8 mouse cellular contexts compared by ENCODE assay signal in the genomic region with DNA sequence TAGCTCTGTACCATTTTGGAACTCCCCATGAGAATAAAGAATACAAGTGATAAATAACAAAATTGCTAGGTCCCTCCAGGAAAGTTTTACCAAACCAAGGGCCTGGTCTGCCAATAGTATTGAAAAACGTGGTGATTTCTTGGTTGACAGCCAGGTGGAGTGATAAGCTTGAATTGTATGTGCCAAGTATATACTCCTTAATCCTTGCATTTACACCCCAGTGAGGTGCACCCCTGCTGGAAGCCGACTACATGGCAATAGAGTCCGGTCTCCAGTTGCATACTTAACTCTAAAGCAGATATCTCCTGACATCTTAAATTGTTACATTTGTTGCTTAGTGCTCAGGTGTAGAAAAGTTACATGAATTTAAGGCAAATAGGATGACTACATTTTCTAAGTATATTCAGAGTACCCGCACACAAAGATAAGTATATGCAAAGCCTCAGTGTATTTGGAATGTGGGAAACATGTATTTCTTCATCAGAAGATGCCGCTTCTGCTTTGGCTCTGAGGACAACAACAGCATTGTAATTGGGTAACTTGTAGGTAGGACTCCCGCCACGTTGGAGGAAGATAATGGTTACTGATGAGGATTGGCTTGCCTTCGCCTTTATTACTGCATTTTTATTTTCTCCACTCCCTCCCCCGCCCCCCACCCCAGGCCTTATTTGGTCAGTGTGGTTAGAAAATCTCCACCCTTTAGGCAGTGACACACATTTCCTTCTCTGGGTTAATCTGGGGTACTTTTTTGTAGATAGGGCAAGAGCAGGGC. TPM values are rescaled to one million over a fixed set of nuclear protein-coding genes. Genes with fewer than 3 reads are reported as not detected.
DNase-seq lines count a peak whose midpoint lies in the region; ATAC-seq and TF ChIP-seq lines count a peak whose summit lies in the region.

No protein-coding gene starts in this region.

- TF ChIP-seq RAD21 in MEL (IDR thresholded peaks at IDR 0.05; ENCODE audit: low read depth, low read length) = no peak

- H3K4me1 ChIP-seq in heart, embryonic 10.5 days = peaks cover 8% of the 10 kb centered on the region
- peaks cover 2 to 16% of the 10 kb centered on the region in 2 experiments; a peak in 3 of 4 replicates for H3K4me1 ChIP-seq in MEL (ENCODE audit: control insufficient read depth in 1 of 2, insufficient read depth in 2 of 2, low read length in 2 of 2)
- H3K4me1 ChIP-seq in forebrain, embryonic 14.5 days (ENCODE audit: control insufficient read depth, insufficient read depth, low read length) = peaks cover 6% of the 10 kb centered on the region; the same call in 1 of the 2 replicates
- H3K4me1 ChIP-seq in liver, embryonic 15.5 days (replicated peaks) = peaks cover 24% of the 10 kb centered on the region

- H3K9ac ChIP-seq in MEL (ENCODE audit: control insufficient read depth, low read depth, low read length, poor library complexity, severe bottlenecking) = peak overlapping the region; percentile 88
- peak overlapping the region; percentile 93; the same call in 1 of the 2 replicates for H3K9ac ChIP-seq in forebrain, embryonic 14.5 days (ENCODE audit: low read length)
- H3K9ac ChIP-seq in liver, embryonic 15.5 days = peak overlapping the region; percentile 78; the same call in 1 of the 2 replicates

- H3K9me3 ChIP-seq in heart, embryonic 10.5 days = no peaks in the 10 kb centered on the region
- H3K9me3 ChIP-seq in MEL (replicated peaks; ENCODE audit: insufficient read depth, low read length) = no peaks in the 10 kb centered on the region
- no peaks in the 10 kb centered on the region for H3K9me3 ChIP-seq in forebrain, embryonic 14.5 days (replicated peaks; ENCODE audit: control insufficient read depth, low read length)
- no peaks in the 10 kb centered on the region for H3K9me3 ChIP-seq in liver, embryonic 15.5 days (replicated peaks)

- ATAC-seq in forebrain, embryonic 14.5 days = no peak
- ATAC-seq in liver, embryonic 15.5 days (ENCODE audit: insufficient read depth) = no peak

- no peak for DNase-seq in heart, embryonic 10.5 days (ENCODE audit: low spot score)
- DNase-seq in heart, adult 18-20 months = no peak
- peak; percentile 68 for DNase-seq in MEL (ENCODE audit: low read depth, low spot score)
- DNase-seq in forebrain, embryonic 14.5 days (ENCODE audit: low spot score) = peak; percentile 39
- no peak for DNase-seq in ovary, adult 18-20 months (ENCODE audit: low spot score)
- no peak for DNase-seq in ovary, postnatal 36 days (ENCODE audit: low spot score)
- DNase-seq in kidney, adult 9 months = no peak

- peaks cover 1% of the 10 kb centered on the region; the same call in 1 of the 2 replicates for H3K79me2 ChIP-seq in MEL (ENCODE audit: control insufficient read depth, insufficient read depth, low read length, poor library complexity)

- WGBS in heart, embryonic 10.5 days = 71% methylated on average over 9 of the region's 9 CpGs
- WGBS in forebrain, embryonic 14.5 days = 75% methylated on average over 9 of the region's 9 CpGs
- WGBS in liver, embryonic 15.5 days (ENCODE audit: insufficient replicate concordance) = 34% methylated on average over 9 of the region's 9 CpGs

- no peak; a peak in 1 of 4 replicates for TF ChIP-seq EP300 in MEL (IDR thresholded peaks at IDR 0.05; ENCODE audit: low read depth in 1 of 2, low read length in 2 of 2)

- TF ChIP-seq CTCF in MEL (IDR thresholded peaks at IDR 0.05 in 2 of 3, conservative IDR thresholded peaks at IDR 0.05 in 1 of 3; ENCODE audit: control insufficient read depth in 1 of 3, insufficient read depth in 1 of 3, low read depth in 2 of 3, low read length in 3 of 3, poor library complexity in 1 of 3, severe bottlenecking in 1 of 3) = peak in 2 of 3 experiments; percentile 6 to 13; a peak in 1 of 6 replicates

- H3K4me2 ChIP-seq in forebrain, embryonic 14.5 days (ENCODE audit: low read length) = peak overlapping the region; percentile 75
- H3K4me2 ChIP-seq in liver, embryonic 15.5 days = peak overlapping the region; percentile 97

- TF ChIP-seq POLR2A in MEL (IDR thresholded peaks at IDR 0.05; ENCODE audit: control insufficient read depth in 1 of 2, insufficient read depth in 1 of 2, low read depth in 1 of 2, low read length in 2 of 2, poor library complexity in 1 of 2) = no peak

- peaks cover 10% of the 10 kb centered on the region; the same call in 1 of the 2 replicates for H3K36me3 ChIP-seq in heart, embryonic 10.5 days
- peaks cover 0 to 15% of the 10 kb centered on the region in 2 experiments; a peak in 2 of 4 replicates for H3K36me3 ChIP-seq in MEL (ENCODE audit: control insufficient read depth in 1 of 2, insufficient read depth in 2 of 2, low read length in 2 of 2)
- H3K36me3 ChIP-seq in forebrain, embryonic 14.5 days (ENCODE audit: control insufficient read depth, insufficient read depth, low read length) = no peaks in the 10 kb centered on the region
- no peaks in the 10 kb centered on the region for H3K36me3 ChIP-seq in liver, embryonic 15.5 days (replicated peaks)

- peak overlapping the region; percentile 98; the same call in 1 of the 2 replicates for H3K27ac ChIP-seq in heart, embryonic 10.5 days
- 0 out of 2 replicates have a peak overlapping the region, but pooled peaks have one; percentile 12 for H3K27ac ChIP-seq in MEL (ENCODE audit: control insufficient read depth, low read depth, low read length)
- H3K27ac ChIP-seq in forebrain, embryonic 14.5 days (ENCODE audit: low read depth, low read length) = no peak overlapping the region
- peak overlapping the region; percentile 93 for H3K27ac ChIP-seq in liver, embryonic 15.5 days (replicated peaks)

- peak overlapping the region; percentile 79 for H3K4me3 ChIP-seq in heart, embryonic 10.5 days
- H3K4me3 ChIP-seq in MEL (ENCODE audit: control insufficient read depth in 1 of 2, insufficient read depth in 1 of 2, low read depth in 2 of 2, low read length in 2 of 2) = peak overlapping the region; percentile 81 to 87
- H3K4me3 ChIP-seq in forebrain, embryonic 14.5 days (ENCODE audit: low read depth, low read length) = peak overlapping the region; percentile 69
- H3K4me3 ChIP-seq in liver, embryonic 15.5 days (replicated peaks) = peak overlapping the region; percentile 84

- no peaks in the 10 kb centered on the region for H3K27me3 ChIP-seq in heart, embryonic 10.5 days (ENCODE audit: insufficient read depth, poor library complexity, severe bottlenecking)
- H3K27me3 ChIP-seq in MEL (ENCODE audit: control insufficient read depth in 1 of 2, insufficient read depth in 2 of 2, low read length in 2 of 2) = no peaks in the 10 kb centered on the region
- no peaks in the 10 kb centered on the region for H3K27me3 ChIP-seq in forebrain, embryonic 14.5 days (replicated peaks; ENCODE audit: control insufficient read depth, insufficient read depth, low read length)
- H3K27me3 ChIP-seq in liver, embryonic 15.5 days = peaks cover 4% of the 10 kb centered on the region

TF ChIP-seq in MEL, 35 proteins besides CTCF, POLR2A, EP300 and RAD21 (continues in another document):
- TF ChIP-seq KAT2A (conservative IDR thresholded peaks at IDR 0.05; ENCODE audit: low read depth, low read length) = no peak
- TF ChIP-seq UBTF (IDR thresholded peaks at IDR 0.05; ENCODE audit: borderline replicate concordance, insufficient read depth, low read depth, low read length) = no peak

RNA-seq across cellular contexts. Expression of a gene that starts 1.1 kb away (rescaled TPM):
- 90.8 and 92.4 TPM in 2 replicates for polyA plus RNA-seq in heart, embryonic 10.5 days (2016; fragmentation: Nextera tagmentation; extraction: Ambion mirVana)
- total RNA-seq in heart, adult 18-20 months (2021) = 10 to 100 TPM; 46.5 to 52.9 TPM
- total RNA-seq in MEL (2012; rRNA removed) = 36.1 and 42.5 TPM in 2 replicates
- polyA plus RNA-seq in MEL (2012; ENCODE audit: insufficient read depth in 1 of 2, insufficient read length in 2 of 2, low read depth in 1 of 2, low replicate concordance in 2 of 2, missing spikeins in 1 of 2) = 10 to 100 TPM in 1 of 2 experiments, not detected in 1; 57.5 TPM
- 33.1 and 33.9 TPM in 2 replicates for polyA plus RNA-seq in forebrain, embryonic 14.5 days (2014; fragmentation: Nextera tagmentation; extraction: Ambion mirVana)
- polyA plus RNA-seq in liver, embryonic 15.5 days (2015; fragmentation: Nextera tagmentation; extraction: Ambion mirVana) = 19.1 and 19.9 TPM in 2 replicates

RNA-seq across cellular contexts. Expression of a gene that starts 9.5 kb away (rescaled TPM):
- 26.1 and 29.2 TPM in 2 replicates for polyA plus RNA-seq in heart, embryonic 10.5 days (2016; fragmentation: Nextera tagmentation; extraction: Ambion mirVana)
- total RNA-seq in heart, adult 18-20 months (2021) = 10 to 100 TPM; 15.0 to 17.5 TPM
- total RNA-seq in MEL (2012; rRNA removed) = 16.7 and 18.0 TPM in 2 replicates
- 10 to 100 TPM in 1 of 2 experiments, not detected in 1; 33.0 TPM for polyA plus RNA-seq in MEL (2012; ENCODE audit: insufficient read depth in 1 of 2, insufficient read length in 2 of 2, low read depth in 1 of 2, low replicate concordance in 2 of 2, missing spikeins in 1 of 2)
- polyA plus RNA-seq in forebrain, embryonic 14.5 days (2014; fragmentation: Nextera tagmentation; extraction: Ambion mirVana) = 25.1 and 27.1 TPM in 2 replicates
- 7.2 and 8.6 TPM in 2 replicates for polyA plus RNA-seq in liver, embryonic 15.5 days (2015; fragmentation: Nextera tagmentation; extraction: Ambion mirVana)

RNA-seq across cellular contexts. Expression of a gene that starts 38.3 kb away (rescaled TPM):
- polyA plus RNA-seq in heart, embryonic 10.5 days (2016; fragmentation: Nextera tagmentation; extraction: Ambion mirVana) = 10.6 and 12.7 TPM in 2 replicates
- total RNA-seq in heart, adult 18-20 months (2021) = 10 to 100 TPM; 29.2 to 37.8 TPM
- 8.3 and 8.8 TPM in 2 replicates for total RNA-seq in MEL (2012; rRNA removed)
- 10 to 100 TPM; 28.5 to 65.4 TPM for polyA plus RNA-seq in MEL (2012; ENCODE audit: insufficient read depth in 1 of 2, insufficient read length in 2 of 2, low read depth in 1 of 2, low replicate concordance in 2 of 2, missing spikeins in 1 of 2)
- polyA plus RNA-seq in forebrain, embryonic 14.5 days (2014; fragmentation: Nextera tagmentation; extraction: Ambion mirVana) = 21.9 and 23.8 TPM in 2 replicates
- 9.3 and 11.5 TPM in 2 replicates for polyA plus RNA-seq in liver, embryonic 15.5 days (2015; fragmentation: Nextera tagmentation; extraction: Ambion mirVana)

RNA-seq across cellular contexts. Expression of a gene that starts 38.3 kb away (rescaled TPM):
- polyA plus RNA-seq in heart, embryonic 10.5 days (2016; fragmentation: Nextera tagmentation; extraction: Ambion mirVana) = 56.5 and 61.3 TPM in 2 replicates
- total RNA-seq in heart, adult 18-20 months (2021) = 100 to 1,000 TPM; 223 to 272 TPM
- total RNA-seq in MEL (2012; rRNA removed) = 11.3 and 11.4 TPM in 2 replicates
- polyA plus RNA-seq in MEL (2012; ENCODE audit: insufficient read depth in 1 of 2, insufficient read length in 2 of 2, low read depth in 1 of 2, low replicate concordance in 2 of 2, missing spikeins in 1 of 2) = 10 to 100 TPM in 1 of 2 experiments, not detected in 1; 20.7 TPM
- polyA plus RNA-seq in forebrain, embryonic 14.5 days (2014; fragmentation: Nextera tagmentation; extraction: Ambion mirVana) = 98.6 and 130 TPM in 2 replicates
- 33.3 and 35.8 TPM in 2 replicates for polyA plus RNA-seq in liver, embryonic 15.5 days (2015; fragmentation: Nextera tagmentation; extraction: Ambion mirVana)

RNA-seq across cellular contexts. Expression of a gene that starts 38.4 kb away (rescaled TPM):
- polyA plus RNA-seq in heart, embryonic 10.5 days (2016; fragmentation: Nextera tagmentation; extraction: Ambion mirVana) = not detected in 2 replicates
- not detected for total RNA-seq in heart, adult 18-20 months (2021)
- not detected in 2 replicates for total RNA-seq in MEL (2012; rRNA removed)
- not detected for polyA plus RNA-seq in MEL (2012; ENCODE audit: insufficient read depth in 1 of 2, insufficient read length in 2 of 2, low read depth in 1 of 2, low replicate concordance in 2 of 2, missing spikeins in 1 of 2)
- not detected in 2 replicates for polyA plus RNA-seq in forebrain, embryonic 14.5 days (2014; fragmentation: Nextera tagmentation; extraction: Ambion mirVana)
- not detected in 2 replicates for polyA plus RNA-seq in liver, embryonic 15.5 days (2015; fragmentation: Nextera tagmentation; extraction: Ambion mirVana)

Comparison
In these comparisons a context has a peak if more than half of its experiments do, and no peak if none do; other contexts are left out.
1. DNase-seq: peak in MEL (single experiment) and forebrain, embryonic 14.5 days (single experiment); none in heart, embryonic 10.5 days (single experiment), heart, adult 18-20 months (0 of 2), ovary, adult 18-20 months (single experiment), ovary, postnatal 36 days (single experiment) and kidney, adult 9 months (single experiment).
2. Peak in every context shown above with its lines, with median percentiles within 50 percentile points of each other: H3K4me3 ChIP-seq and H3K9ac ChIP-seq.